Mouse (Mus musculus): ENCODE results near the gene Obsl1. TPM values are rescaled to one million over a fixed set of nuclear protein-coding genes. Genes with fewer than 3 reads are reported as not detected.

Gene Obsl1
- total and polyA plus RNA-seq, 3 experiments: 87.8 to 131 (median 117) TPM

- no peak for DNase-seq
- H3K27me3 ChIP-seq (ENCODE audit: control insufficient read depth, insufficient read depth, low read length): peaks cover 2% of the 10 kb centered on the region; the same call in 1 of the 2 replicates
- H3K9ac ChIP-seq (ENCODE audit: low read depth, low read length): no peak overlapping the region
- WGBS: 68% methylated on average over 13 of the region's 13 CpGs
- H3K79me2 ChIP-seq (replicated peaks; ENCODE audit: control insufficient read depth, insufficient read depth, low read length): no peaks in the 10 kb centered on the region
- H3K4me3 ChIP-seq: no peak overlapping the region
- H3K36me3 ChIP-seq (ENCODE audit: control insufficient read depth, insufficient read depth, low read length): no peaks in the 10 kb centered on the region
- intact Hi-C loops (cut with DNase I): no loop called here
- no peaks in the 10 kb centered on the region for H3K4me1 ChIP-seq (ENCODE audit: control insufficient read depth, insufficient read depth, low read length)
- H3K27ac ChIP-seq: no peak overlapping the region
- TF ChIP-seq EP300 (IDR thresholded peaks at IDR 0.05; ENCODE audit: insufficient read depth, low read depth, low read length) (no peak), POLR2A (IDR thresholded peaks at IDR 0.05; ENCODE audit: insufficient read depth, low read depth, low read length) (no peak), CTCF (IDR thresholded peaks at IDR 0.05) (no peak)
Measured at GRCm38 (mm10) chr1:75443247-75444024, 62.8 kb downstream of the Obsl1 start.

- 77% methylated on average over 8 of the region's 8 CpGs for WGBS
Measured at GRCm38 (mm10) chr1:75442811-75443210, 63.4 kb downstream of the Obsl1 start.

GRCm38 (mm10) chr1:75442171-75442570 is 64.1 kb downstream of the Obsl1 start:
- intact Hi-C loops (cut with DNase I): no loop called here
- Histone ChIP-seq H3K36me3 (ENCODE audit: control insufficient read depth, insufficient read depth, low read length) (no peaks in the 10 kb centered on the region), H3K9ac (ENCODE audit: low read depth, low read length) (no peak overlapping the region), H3K27me3 (ENCODE audit: control insufficient read depth, insufficient read depth, low read length) (peaks cover 2% of the 10 kb centered on the region; the same call in 1 of the 2 replicates), H3K27ac (no peak overlapping the region), H3K79me2 (replicated peaks; ENCODE audit: control insufficient read depth, insufficient read depth, low read length) (no peaks in the 10 kb centered on the region), H3K4me3 (no peak overlapping the region), H3K4me1 (ENCODE audit: control insufficient read depth, insufficient read depth, low read length) (no peaks in the 10 kb centered on the region)
- DNase-seq: no peak
- WGBS: 87% methylated on average over 9 of the region's 9 CpGs
- TF ChIP-seq POLR2A (IDR thresholded peaks at IDR 0.05; ENCODE audit: insufficient read depth, low read depth, low read length): no peak

More at GRCm38 (mm10) chr1:75442811-75443210, 63.4 kb downstream of the Obsl1 start:
- Histone ChIP-seq H3K9ac (ENCODE audit: low read depth, low read length) (no peak overlapping the region), H3K4me3 (no peak overlapping the region), H3K4me1 (ENCODE audit: control insufficient read depth, insufficient read depth, low read length) (no peaks in the 10 kb centered on the region), H3K27ac (no peak overlapping the region), H3K36me3 (ENCODE audit: control insufficient read depth, insufficient read depth, low read length) (no peaks in the 10 kb centered on the region), H3K79me2 (replicated peaks; ENCODE audit: control insufficient read depth, insufficient read depth, low read length) (no peaks in the 10 kb centered on the region), H3K27me3 (ENCODE audit: control insufficient read depth, insufficient read depth, low read length) (peaks cover 2% of the 10 kb centered on the region; the same call in 1 of the 2 replicates)
- intact Hi-C loops (cut with DNase I): no loop called here
- no peak for DNase-seq
- no peak for TF ChIP-seq POLR2A (IDR thresholded peaks at IDR 0.05; ENCODE audit: insufficient read depth, low read depth, low read length)
- TF ChIP-seq CTCF (IDR thresholded peaks at IDR 0.05): no peak
- no peak for TF ChIP-seq EP300 (IDR thresholded peaks at IDR 0.05; ENCODE audit: insufficient read depth, low read depth, low read length)

- TF ChIP-seq EP300 (IDR thresholded peaks at IDR 0.05; ENCODE audit: insufficient read depth, low read depth, low read length) (no peak), CTCF (IDR thresholded peaks at IDR 0.05) (no peak), POLR2A (IDR thresholded peaks at IDR 0.05; ENCODE audit: insufficient read depth, low read depth, low read length) (no peak)
- Histone ChIP-seq H3K4me1 (ENCODE audit: control insufficient read depth, insufficient read depth, low read length) (no peaks in the 10 kb centered on the region), H3K79me2 (replicated peaks; ENCODE audit: control insufficient read depth, insufficient read depth, low read length) (no peaks in the 10 kb centered on the region), H3K9ac (ENCODE audit: low read depth, low read length) (no peak overlapping the region), H3K27ac (no peak overlapping the region), H3K4me3 (no peak overlapping the region), H3K36me3 (ENCODE audit: control insufficient read depth, insufficient read depth, low read length) (no peaks in the 10 kb centered on the region), H3K27me3 (ENCODE audit: control insufficient read depth, insufficient read depth, low read length) (no peaks in the 10 kb centered on the region)
- no peak for DNase-seq
- WGBS: 90% methylated on average over 15 of the region's 15 CpGs
- intact Hi-C loops (cut with DNase I): no loop called here
Measured at GRCm38 (mm10) chr1:75441471-75441996, 64.7 kb downstream of the Obsl1 start.

DNA sequence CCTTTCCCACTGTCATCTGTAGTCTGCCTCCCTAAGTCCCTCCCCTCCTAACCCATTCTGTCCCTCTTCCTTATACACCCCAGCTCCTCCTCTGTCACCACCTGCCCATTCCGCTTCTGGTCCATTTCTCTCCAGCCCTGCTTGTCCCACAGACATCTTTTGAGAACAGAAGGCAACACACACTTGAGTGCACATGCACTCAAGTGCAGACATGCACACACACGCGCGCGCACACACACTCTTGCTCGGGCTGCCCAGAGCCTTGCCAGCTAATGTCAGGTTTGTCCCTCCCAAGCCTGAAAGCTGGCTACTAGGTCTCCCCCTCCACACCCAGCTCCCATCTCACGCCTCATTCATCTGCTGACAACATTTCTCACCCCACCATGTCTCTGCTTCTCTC is 65.6 kb downstream of the Obsl1 start:
- WGBS: 95% methylated on average over 7 of the region's 7 CpGs
- no peaks in the 10 kb centered on the region for H3K27me3 ChIP-seq (ENCODE audit: control insufficient read depth, insufficient read depth, low read length)
- H3K36me3 ChIP-seq (ENCODE audit: control insufficient read depth, insufficient read depth, low read length): no peaks in the 10 kb centered on the region
- H3K4me3 ChIP-seq: no peak overlapping the region
- DNase-seq: no peak
- no peaks in the 10 kb centered on the region for H3K79me2 ChIP-seq (replicated peaks; ENCODE audit: control insufficient read depth, insufficient read depth, low read length)
- H3K27ac ChIP-seq: no peak overlapping the region
- TF ChIP-seq CTCF (IDR thresholded peaks at IDR 0.05) (no peak), POLR2A (IDR thresholded peaks at IDR 0.05; ENCODE audit: insufficient read depth, low read depth, low read length) (no peak), EP300 (IDR thresholded peaks at IDR 0.05; ENCODE audit: insufficient read depth, low read depth, low read length) (no peak)
- no peak overlapping the region for H3K9ac ChIP-seq (ENCODE audit: low read depth, low read length)
- intact Hi-C loops (cut with DNase I): no loop called here
- peaks cover under 1% of the 10 kb centered on the region for H3K4me1 ChIP-seq (ENCODE audit: control insufficient read depth, insufficient read depth, low read length)

- TF ChIP-seq EP300 (IDR thresholded peaks at IDR 0.05; ENCODE audit: insufficient read depth, low read depth, low read length) (no peak), POLR2A (IDR thresholded peaks at IDR 0.05; ENCODE audit: insufficient read depth, low read depth, low read length) (no peak), CTCF (IDR thresholded peaks at IDR 0.05) (no peak)
- peaks cover 2% of the 10 kb centered on the region for H3K4me1 ChIP-seq (ENCODE audit: control insufficient read depth, insufficient read depth, low read length)
- no peak overlapping the region for H3K27ac ChIP-seq
- H3K4me3 ChIP-seq: no peak overlapping the region
- no peak for DNase-seq
- H3K36me3 ChIP-seq (ENCODE audit: control insufficient read depth, insufficient read depth, low read length): no peaks in the 10 kb centered on the region
- H3K27me3 ChIP-seq (ENCODE audit: control insufficient read depth, insufficient read depth, low read length): no peaks in the 10 kb centered on the region
- no peak overlapping the region for H3K9ac ChIP-seq (ENCODE audit: low read depth, low read length)
- WGBS: 89% methylated on average over 8 of the region's 9 CpGs
- H3K79me2 ChIP-seq (replicated peaks; ENCODE audit: control insufficient read depth, insufficient read depth, low read length): no peaks in the 10 kb centered on the region
- intact Hi-C loops (cut with DNase I): loop anchor here (10.0 kb wide), 1 partner anchor 244 kb away; the partner anchor contains the start of genes Ankzf1 and Atg9a
Measured at GRCm38 (mm10) chr1:75438782-75439181, 67.5 kb downstream of the Obsl1 start.

Measured in heart, adult 2 months (tissue).